Mouse (Mus musculus) left cerebral cortex, adult 18-20 months (tissue): ENCODE measurements around the gene Fbxo42. TPM values are rescaled to one million over a fixed set of nuclear protein-coding genes. Genes with fewer than 3 reads are reported as not detected.

Experiments
- DNase-seq, 2 experiments: peaks; one replicate each; pipeline ENCODE4 v3.0.0; 2021 to 2022; ENCODE audit warnings: low spot score in 2 of 2, mixed read lengths in 1 of 2
- total RNA-seq, 2 experiments: library from RNA; stranded (reverse); gene quantifications; 2 replicates each; pipeline ENCODE4 v1.2.3; 2021

Fbxo42 gene
- total RNA-seq, 2 experiments from 2014 or later: 30.1 to 31.5 TPM

DNA sequence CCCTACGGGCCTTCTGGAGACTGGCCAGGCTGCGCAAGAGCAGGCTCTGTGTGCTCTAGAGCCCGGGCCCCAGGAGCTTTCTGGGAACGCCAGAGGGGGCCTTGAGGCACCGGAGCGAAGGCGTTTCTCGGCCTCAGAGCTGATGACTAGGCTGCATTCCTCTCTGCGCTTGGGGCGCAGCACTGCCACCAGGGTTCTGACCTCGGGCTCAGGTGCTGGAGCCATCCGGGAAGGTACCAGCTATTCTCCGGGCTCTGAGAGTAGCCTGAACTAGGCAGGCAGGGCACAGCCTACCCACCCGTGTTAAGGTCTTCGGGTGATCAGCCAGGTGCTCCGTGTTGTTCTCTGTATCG is 99.3 kb downstream of the Fbxo42 start:
- DNase-seq: no peak

DNA sequence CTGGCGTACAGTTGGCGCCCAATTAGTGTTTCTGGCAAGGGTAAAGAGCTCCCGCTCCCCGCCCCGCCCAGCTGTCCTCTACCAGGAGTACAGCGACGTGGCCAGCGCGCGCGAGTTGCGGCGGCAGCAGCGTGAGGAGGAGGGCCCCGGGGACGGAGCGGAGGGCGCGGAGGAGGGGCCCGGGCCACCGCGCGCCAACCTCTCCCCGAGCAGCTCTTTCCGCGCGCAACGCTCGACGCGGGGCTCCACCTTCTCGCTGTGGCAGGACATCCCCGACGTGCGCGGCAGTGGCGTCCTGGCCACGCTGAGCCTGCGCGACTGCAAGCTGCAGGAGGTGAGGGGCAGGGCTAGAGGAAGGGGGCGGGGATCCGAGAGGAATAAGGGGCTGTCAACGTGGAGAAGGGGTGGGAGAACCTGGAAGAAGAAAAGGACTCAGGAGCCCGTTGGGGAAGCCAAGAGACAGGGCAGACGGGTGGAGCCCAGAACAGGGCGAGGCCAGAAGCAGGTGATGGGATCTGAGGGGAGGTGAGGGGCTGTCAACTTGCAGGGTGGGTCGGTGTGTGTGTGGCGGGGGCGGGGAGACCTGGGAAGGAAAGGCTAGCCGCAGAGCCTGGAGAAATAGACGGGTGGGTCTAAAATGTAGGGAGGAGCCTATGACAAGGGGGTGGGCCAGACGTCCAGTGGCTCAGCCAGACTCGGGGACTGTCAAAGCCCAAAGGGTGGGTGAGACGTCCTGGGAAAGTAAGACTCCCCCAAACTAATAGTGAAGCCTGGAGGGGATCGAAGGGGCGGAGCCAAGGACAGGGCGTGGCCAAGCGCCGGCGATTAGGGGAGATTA is 100.3 kb downstream of the Fbxo42 start:
- DNase-seq: no peak

DNA sequence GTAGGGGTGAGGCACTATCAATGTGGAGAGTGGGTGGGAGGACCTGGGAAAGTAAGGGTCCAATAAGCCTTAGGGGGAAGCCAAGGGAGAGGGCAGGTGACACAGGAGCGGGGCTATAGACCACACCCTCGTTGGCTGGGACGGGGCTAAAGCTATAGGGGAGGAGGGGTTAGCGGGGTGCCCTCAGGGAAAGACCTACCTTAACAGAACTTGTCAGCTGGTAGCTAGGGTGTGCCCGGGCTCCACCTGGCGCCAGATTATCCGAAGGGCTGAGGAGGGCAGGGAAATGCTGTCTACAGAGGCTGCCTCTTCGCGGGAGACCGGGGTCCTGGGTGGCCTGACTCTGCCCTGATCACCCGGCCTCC is 100.9 kb downstream of the Fbxo42 start:
- no peak for DNase-seq

- no peak for DNase-seq
Observed at GRCm38 (mm10) chr4:141249383-141249782, 101.7 kb downstream of the Fbxo42 start.

DNA sequence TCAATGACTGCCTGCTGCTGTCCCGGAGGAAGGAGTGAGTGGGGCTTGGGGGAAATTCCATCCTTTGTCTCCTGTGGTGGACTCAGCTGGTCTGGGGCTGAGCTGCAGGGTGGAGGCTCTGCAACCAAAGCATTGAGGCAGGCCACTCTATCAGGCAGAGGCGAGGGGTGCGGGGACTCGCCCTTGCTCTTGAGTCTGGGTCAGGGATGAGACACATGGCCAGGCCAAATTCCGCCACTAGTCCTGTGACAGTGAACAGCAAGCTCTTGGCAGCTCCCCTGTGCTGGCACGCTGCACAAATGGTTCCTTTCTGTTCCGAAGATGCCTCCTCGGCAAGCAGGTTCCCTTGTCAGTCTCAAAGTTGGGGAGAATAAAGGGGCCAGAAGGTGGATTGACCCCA is 103.4 kb downstream of the Fbxo42 start:
- no peak for DNase-seq

GRCm38 (mm10) chr4:141252641-141253040 is 104.9 kb downstream of the Fbxo42 start:
- no peak for DNase-seq

Other genes with a start within 250 kb of the Fbxo42 start
- 10 to 100 TPM; 13.5 to 14.6 TPM for gene Padi2, start 241.6 kb upstream of the Fbxo42 start, total RNA-seq
- 100 to 1,000 TPM; 192 to 194 TPM for gene Sdhb, start 186.7 kb upstream of the Fbxo42 start, total RNA-seq
- gene Atp13a2, start 161.0 kb upstream of the Fbxo42 start, total RNA-seq: 100 to 1,000 TPM; 140 to 149 TPM
- gene Mfap2, start 137.5 kb upstream of the Fbxo42 start, total RNA-seq: 1 to 10 TPM; 3.8 to 4.4 TPM
- 10 to 100 TPM; 44.6 to 55.4 TPM for gene Crocc, start 87.4 kb upstream of the Fbxo42 start, total RNA-seq
- 10 to 100 TPM; 43.2 to 44.3 TPM for gene Necap2, start 69.6 kb upstream of the Fbxo42 start, total RNA-seq
- gene Spata21, start 59.6 kb upstream of the Fbxo42 start, total RNA-seq: under 1 TPM; 0.21 to 0.23 TPM
- 10 to 100 TPM; 51.3 to 54.1 TPM for gene Szrd1, start 8.1 kb upstream of the Fbxo42 start, total RNA-seq
- gene Rsg1, start 66.0 kb downstream of the Fbxo42 start, total RNA-seq: 1 to 10 TPM; 3.6 to 4.3 TPM
- gene Arhgef19, start 91.6 kb downstream of the Fbxo42 start, total RNA-seq: 10 to 100 TPM; 17.9 to 21.2 TPM
- gene Epha2, start 153.3 kb downstream of the Fbxo42 start, total RNA-seq: 1 to 10 TPM; 1.3 to 1.5 TPM
- 1 to 10 TPM; 4.2 to 4.3 TPM for gene Fam131c, start 220.3 kb downstream of the Fbxo42 start, total RNA-seq